Mouse (Mus musculus): ENCODE measurements at regions not wholly inside any gene's neighbourhood (a gene's known extent, or its start where the extent isn't known, plus 50 kb on each side); places are given as distances from the start of the nearest gene placed in this dataset.
"Not testable (repeated sequence)": the region's sequence is repeated elsewhere in the genome, so short reads cannot be mapped to it uniquely, and the experiment has no call there.

- no peak for ATAC-seq
Observed at GRCm38 (mm10) chr7:113010150-113010549, 56.4 kb downstream of the Rassf10 start.

GRCm38 (mm10) chr7:113017092-113017755 is 63.5 kb downstream of the Rassf10 start:
- ATAC-seq, result no peak

- no peak for ATAC-seq
Observed at GRCm38 (mm10) chr7:113021412-113021811, 67.7 kb downstream of the Rassf10 start.

GRCm38 (mm10) chr7:113022516-113022915 is 68.8 kb downstream of the Rassf10 start:
- no peak for ATAC-seq

- ATAC-seq, result no peak
Observed at GRCm38 (mm10) chr7:113025758-113026157, 72.0 kb downstream of the Rassf10 start.

- ATAC-seq, result no peak
Observed at GRCm38 (mm10) chr7:113026290-113027075, 72.7 kb downstream of the Rassf10 start.

- no peak for ATAC-seq
Observed at GRCm38 (mm10) chr7:113027125-113027801, 73.5 kb downstream of the Rassf10 start.

GRCm38 (mm10) chr7:113030053-113030752 is 76.4 kb downstream of the Rassf10 start:
- ATAC-seq, result no peak

GRCm38 (mm10) chr7:113035751-113036150 is 82.0 kb downstream of the Rassf10 start:
- no peak for ATAC-seq

- ATAC-seq, result no peak
Observed at GRCm38 (mm10) chr7:113037825-113038613, 84.3 kb downstream of the Rassf10 start.

- no peak for ATAC-seq
Observed at GRCm38 (mm10) chr7:113038906-113039671, 85.3 kb downstream of the Rassf10 start.

- not testable (repeated sequence) for ATAC-seq
Observed at GRCm38 (mm10) chr7:113045613-113046159, 91.9 kb downstream of the Rassf10 start.

- no peak for ATAC-seq
Observed at GRCm38 (mm10) chr7:113046406-113046805, 92.6 kb downstream of the Rassf10 start.

GRCm38 (mm10) chr7:113047583-113047982 is 93.8 kb downstream of the Rassf10 start:
- no peak for ATAC-seq

GRCm38 (mm10) chr7:113048097-113048795 is 94.5 kb downstream of the Rassf10 start:
- no peak for ATAC-seq

GRCm38 (mm10) chr7:113049440-113049839 is 95.7 kb downstream of the Rassf10 start:
- no peak for ATAC-seq

- ATAC-seq, result no peak
Observed at GRCm38 (mm10) chr7:113052952-113053351, 99.2 kb downstream of the Rassf10 start.

GRCm38 (mm10) chr7:113056421-113056820 is 102.7 kb downstream of the Rassf10 start:
- no peak for ATAC-seq

GRCm38 (mm10) chr7:113059211-113059966 is 105.6 kb downstream of the Rassf10 start:
- ATAC-seq, result no peak

GRCm38 (mm10) chr7:113059967-113060284 is 106.2 kb downstream of the Rassf10 start:
- ATAC-seq, result no peak

Measured in activated CD4-positive, CD25-positive, alpha-beta regulatory T cell, adult 4 months (primary cell).